Mouse (Mus musculus): Measurements from ENCODE around the gene Nsrp1.

DNA sequence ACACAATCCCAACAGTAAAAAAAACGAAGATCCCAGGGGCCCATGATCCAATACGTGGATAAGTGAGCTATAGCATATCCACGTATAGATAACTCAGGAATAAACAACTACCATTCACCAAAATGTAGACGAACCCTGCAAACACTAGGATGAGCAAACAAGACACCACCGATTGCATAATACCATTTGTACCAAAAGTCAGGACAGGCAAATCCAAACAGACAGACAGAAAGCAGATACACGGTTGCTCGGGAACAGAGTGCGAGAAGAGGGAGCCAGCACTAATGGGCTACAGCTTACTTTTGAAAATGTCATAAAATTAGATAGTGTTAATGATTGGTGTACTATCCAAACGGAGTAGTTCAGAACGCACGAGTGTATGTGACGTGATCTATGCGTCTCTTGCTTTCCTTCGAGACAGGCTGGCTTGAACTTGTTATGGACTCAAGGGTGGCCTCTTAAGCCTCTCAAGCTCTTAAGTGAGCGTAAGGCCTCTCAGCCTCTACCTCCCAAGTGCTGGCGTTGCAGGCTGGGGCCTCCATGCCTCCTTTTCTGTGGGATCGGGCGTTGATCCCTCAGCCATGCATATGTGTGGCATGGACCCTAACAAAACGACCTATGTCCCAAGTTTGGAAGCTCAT lies 20.2 kb upstream of the Nsrp1 start:
- TF ChIP-seq CTCF (IDR thresholded peaks at IDR 0.05; ENCODE audit: extremely low read depth, insufficient read length, insufficient replicate concordance, low read depth, low read length) = no peak
- TF ChIP-seq POLR2A (IDR thresholded peaks at IDR 0.05; ENCODE audit: low read depth, low read length) = no peak

Measured in small intestine, adult 2 months (tissue).